Comparison of ENCODE assay signal across 15 mouse cellular contexts in genomic region chr8:48981667-48982066, GRCm38 (mm10).
DNase-seq lines count a peak whose midpoint lies in the region; ATAC-seq lines count a peak whose summit lies in the region.
"Had no signal": no experiment of that assay in that cellular context is flagged by ENCODE, and none has a peak within 500 bp of the region (broad histone marks: within the 10 kb centered on the region; RNA-seq: fewer than 3 reads in every experiment).

No protein-coding gene starts in this region.

- peak; percentile 60 for DNase-seq in embryo, embryonic 10.5 days (ENCODE audit: low spot score)
- DNase-seq in neural tube, embryonic 10.5 days (ENCODE audit: extremely low spot score, low spot score), result peak; percentile 19
- DNase-seq in testis, postnatal 14 days (ENCODE audit: low spot score), result no peak
- no peak for DNase-seq in T-cell, adult 2 months (ENCODE audit: low spot score)
- DNase-seq: adrenal gland, adult 2 months; cerebellum, postnatal 36 days; lung, postnatal 4 days; right cerebral cortex, postnatal 14 days had no signal

- no peak overlapping the region for H3K9ac ChIP-seq in embryonic facial prominence, embryonic 12.5 days
- no peak overlapping the region for H3K9ac ChIP-seq in hindbrain, embryonic 12.5 days
- H3K9ac ChIP-seq: liver, embryonic 14.5 days had no signal

- no peak overlapping the region for H3K4me2 ChIP-seq in embryonic facial prominence, embryonic 12.5 days (replicated peaks)
- H3K4me2 ChIP-seq in hindbrain, embryonic 12.5 days (replicated peaks), result no peak overlapping the region
- H3K4me2 ChIP-seq: heart, embryonic 11.5 days had no signal

- H3K27ac ChIP-seq in embryonic facial prominence, embryonic 12.5 days, result no peak overlapping the region
- no peak overlapping the region for H3K27ac ChIP-seq in hindbrain, embryonic 12.5 days
- H3K27ac ChIP-seq: left cerebral cortex, adult 2 months; liver, embryonic 14.5 days had no signal

- H3K4me3 ChIP-seq in embryonic facial prominence, embryonic 12.5 days, result no peak overlapping the region
- H3K4me3 ChIP-seq in hindbrain, embryonic 12.5 days, result no peak overlapping the region
- H3K4me3 ChIP-seq: left cerebral cortex, adult 2 months had no signal

- H3K4me1 ChIP-seq in embryonic facial prominence, embryonic 12.5 days, result peaks cover 6% of the 10 kb centered on the region; the same call in 1 of the 2 replicates
- H3K4me1 ChIP-seq in hindbrain, embryonic 12.5 days, result no peaks in the 10 kb centered on the region

- no peaks in the 10 kb centered on the region for H3K36me3 ChIP-seq in embryonic facial prominence, embryonic 12.5 days
- H3K36me3 ChIP-seq in hindbrain, embryonic 12.5 days, result no peaks in the 10 kb centered on the region

- peak; percentile 35; the same call in 1 of the 2 replicates for ATAC-seq in embryonic facial prominence, embryonic 12.5 days (ENCODE audit: insufficient number of reproducible peaks, insufficient read depth, low FRiP score, low TSS enrichment)
- peak; percentile 81 for ATAC-seq in hindbrain, embryonic 12.5 days (ENCODE audit: low FRiP score)
- no peak for ATAC-seq in granulocyte monocyte progenitor cell, adult 5-6 weeks (replicated peaks; ENCODE audit: poor library complexity, severe bottlenecking)
- ATAC-seq: Patski had no signal

- 43% methylated on average over 8 of the region's 8 CpGs for WGBS in embryonic facial prominence, embryonic 12.5 days
- 57% methylated on average over 8 of the region's 8 CpGs for WGBS in hindbrain, embryonic 12.5 days

- no peaks in the 10 kb centered on the region for H3K27me3 ChIP-seq in embryonic facial prominence, embryonic 12.5 days
- no peaks in the 10 kb centered on the region for H3K27me3 ChIP-seq in hindbrain, embryonic 12.5 days

- no peaks in the 10 kb centered on the region for H3K9me3 ChIP-seq in embryonic facial prominence, embryonic 12.5 days
- H3K9me3 ChIP-seq in hindbrain, embryonic 12.5 days (replicated peaks), result no peaks in the 10 kb centered on the region

Comparison
In these comparisons a context has a peak if more than half of its experiments do, and no peak if none do; other contexts are left out.
1. DNase-seq: peak in embryo, embryonic 10.5 days (single experiment) and neural tube, embryonic 10.5 days (single experiment); none in testis, postnatal 14 days (single experiment) and T-cell, adult 2 months (single experiment).